Mouse (Mus musculus): ENCODE data around the gene Fam241b.

The Fam241b gene

GRCm38 (mm10) chr10:62132691-62133281 is 10.9 kb downstream of the Fam241b start, which contains the start of gene Neurog3:
Neurog3 (plus strand) TSS chr10:62133090.
- no peak for DNase-seq (ENCODE audit: low read depth, low spot score)

GRCm38 (mm10) chr10:62128316-62128951 is 15.3 kb downstream of the Fam241b start:
- no peak for DNase-seq (ENCODE audit: low read depth, low spot score)

GRCm38 (mm10) chr10:62127711-62128231 is 15.9 kb downstream of the Fam241b start:
- no peak for DNase-seq (ENCODE audit: low read depth, low spot score)

GRCm38 (mm10) chr10:62127137-62127536 is 16.6 kb downstream of the Fam241b start:
- no peak for DNase-seq (ENCODE audit: low read depth, low spot score)

- DNase-seq (ENCODE audit: low read depth, low spot score) = no peak
Observed at GRCm38 (mm10) chr10:62113865-62114647, 29.7 kb downstream of the Fam241b start.

- no peak for DNase-seq (ENCODE audit: low read depth, low spot score)
Observed at GRCm38 (mm10) chr10:62111207-62111576, 32.5 kb downstream of the Fam241b start.

GRCm38 (mm10) chr10:62110504-62111206 is 33.1 kb downstream of the Fam241b start:
- DNase-seq (ENCODE audit: low read depth, low spot score) = peak; percentile 81

GRCm38 (mm10) chr10:62107048-62107447 is 36.7 kb downstream of the Fam241b start:
- DNase-seq (ENCODE audit: low read depth, low spot score) = no peak

- DNase-seq (ENCODE audit: low read depth, low spot score) = peak; percentile 72
Observed at GRCm38 (mm10) chr10:62104835-62105576, 38.7 kb downstream of the Fam241b start.

GRCm38 (mm10) chr10:62101504-62102439 is 41.9 kb downstream of the Fam241b start:
- peak; percentile 86 for DNase-seq (ENCODE audit: low read depth, low spot score)

- peak; percentile 54 for DNase-seq (ENCODE audit: low read depth, low spot score)
Observed at GRCm38 (mm10) chr10:62099749-62100403, 43.8 kb downstream of the Fam241b start.

- no peak for DNase-seq (ENCODE audit: low read depth, low spot score)
Observed at GRCm38 (mm10) chr10:62094401-62094800, 49.3 kb downstream of the Fam241b start.

- no peak for DNase-seq (ENCODE audit: low read depth, low spot score)
Observed at GRCm38 (mm10) chr10:62093903-62094302, 49.8 kb downstream of the Fam241b start.

GRCm38 (mm10) chr10:62089486-62089885 is 54.2 kb downstream of the Fam241b start:
- DNase-seq (ENCODE audit: low read depth, low spot score) = no peak

GRCm38 (mm10) chr10:62089071-62089470 is 54.6 kb downstream of the Fam241b start:
- DNase-seq (ENCODE audit: low read depth, low spot score) = no peak

GRCm38 (mm10) chr10:62088411-62088810 is 55.3 kb downstream of the Fam241b start:
- DNase-seq (ENCODE audit: low read depth, low spot score) = no peak

- DNase-seq (ENCODE audit: low read depth, low spot score) = no peak
Observed at GRCm38 (mm10) chr10:62086826-62087225, 56.9 kb downstream of the Fam241b start.

- DNase-seq (ENCODE audit: low read depth, low spot score) = no peak
Observed at GRCm38 (mm10) chr10:62086044-62086443, 57.7 kb downstream of the Fam241b start.

All from mesoderm, embryonic 11.5 days (tissue).